In genomic region chr12:77240839-77241238, GRCm38 (mm10) we compare ENCODE assay signal across 9 mouse cellular contexts. TPM values are rescaled to one million over a fixed set of nuclear protein-coding genes. Genes with fewer than 3 reads are reported as not detected.
A peak's percentile ranks its signal among the peaks of the same experiment; 100 is the strongest.
DNase-seq lines count a peak whose midpoint lies in the region; ATAC-seq and TF ChIP-seq lines count a peak whose summit lies in the region.
"Had no signal": no experiment of that assay in that cellular context is flagged by ENCODE, and none has a peak within 500 bp of the region (broad histone marks: within the 10 kb centered on the region; RNA-seq: fewer than 3 reads in every experiment).

No protein-coding gene starts in this region.

- no peak for ATAC-seq in kidney, postnatal 0 days (replicated peaks; ENCODE audit: low FRiP score, low read depth)
- ATAC-seq in liver, postnatal 0 days, result no peak
- ATAC-seq in activated CD4-positive, CD25-positive, alpha-beta regulatory T cell, adult 4 months, result no peak

- H3K27ac ChIP-seq in kidney, postnatal 0 days, result no peak overlapping the region
- no peak overlapping the region for H3K27ac ChIP-seq in liver, postnatal 0 days (ENCODE audit: low read depth)
- H3K27ac ChIP-seq: embryonic facial prominence, embryonic 12.5 days had no signal

- WGBS in kidney, postnatal 0 days, result 64% methylated on average over 1 of the region's 1 CpGs
- WGBS in liver, postnatal 0 days (ENCODE audit: insufficient replicate concordance), result 47% methylated on average over 1 of the region's 1 CpGs

- DNase-seq in kidney, postnatal 0 days (ENCODE audit: low spot score), result peak; percentile 79
- no peak for DNase-seq in kidney, adult 8-10 months
- peak; percentile 79 for DNase-seq in CD4-positive, CD25-positive, alpha-beta regulatory T cell, adult 2 months (ENCODE audit: low read depth, low spot score)
- peak; percentile 53 for DNase-seq in MEL-GATA-1-ER (ENCODE audit: extremely low read depth, low read depth)
- DNase-seq in liver, postnatal 0 days, result peak; percentile 23
- DNase-seq in left cerebral cortex, postnatal 36 days (ENCODE audit: low spot score in 2 of 2), result no peak
- DNase-seq in gastrocnemius, postnatal 10 days, result no peak

- intact Hi-C loops in left cerebral cortex, postnatal 36 days (cut with DNase I), result loop anchor here (10.0 kb wide), 1 partner anchor 544 kb away; no protein-coding TSS in a partner anchor

- peak; percentile 55 for TF ChIP-seq CTCF in kidney, postnatal 0 days (IDR thresholded peaks at IDR 0.05; ENCODE audit: low read depth)
- peak; percentile 55 for TF ChIP-seq CTCF in liver, postnatal 0 days (IDR thresholded peaks at IDR 0.05; ENCODE audit: low read depth)

- no peaks in the 10 kb centered on the region for H3K36me3 ChIP-seq in kidney, postnatal 0 days (ENCODE audit: insufficient read depth, low read length)
- H3K36me3 ChIP-seq in liver, postnatal 0 days (replicated peaks; ENCODE audit: insufficient read depth, low read length), result no peaks in the 10 kb centered on the region
- H3K36me3 ChIP-seq: embryonic facial prominence, embryonic 12.5 days had no signal

- no peaks in the 10 kb centered on the region for H3K9me3 ChIP-seq in kidney, postnatal 0 days (replicated peaks; ENCODE audit: low read length)
- no peaks in the 10 kb centered on the region for H3K9me3 ChIP-seq in liver, postnatal 0 days (ENCODE audit: low read length)
- H3K9me3 ChIP-seq: embryonic facial prominence, embryonic 12.5 days had no signal

- H3K4me2 ChIP-seq in kidney, postnatal 0 days (ENCODE audit: low read length), result no peak overlapping the region
- no peak overlapping the region for H3K4me2 ChIP-seq in liver, postnatal 0 days (ENCODE audit: low read depth, low read length)

- no peak overlapping the region for H3K4me3 ChIP-seq in kidney, postnatal 0 days (replicated peaks; ENCODE audit: low read depth, low read length)
- H3K4me3 ChIP-seq in liver, postnatal 0 days (ENCODE audit: low read depth, low read length), result no peak overlapping the region
- H3K4me3 ChIP-seq: embryonic facial prominence, embryonic 12.5 days had no signal

- H3K27me3 ChIP-seq in kidney, postnatal 0 days (ENCODE audit: insufficient read depth, low read length), result no peaks in the 10 kb centered on the region
- no peaks in the 10 kb centered on the region for H3K27me3 ChIP-seq in liver, postnatal 0 days (ENCODE audit: insufficient read depth, low read length)
- H3K27me3 ChIP-seq: embryonic facial prominence, embryonic 12.5 days had no signal

- no peak overlapping the region for H3K9ac ChIP-seq in kidney, postnatal 0 days (ENCODE audit: low read depth, low read length)
- H3K9ac ChIP-seq in liver, postnatal 0 days (replicated peaks), result no peak overlapping the region
- H3K9ac ChIP-seq: embryonic facial prominence, embryonic 12.5 days had no signal

- 0 out of 2 replicates have a peak, but pooled peaks cover 3% of the 10 kb centered on the region for H3K4me1 ChIP-seq in kidney, postnatal 0 days (replicated peaks; ENCODE audit: insufficient read depth, low read length)
- 0 out of 2 replicates have a peak, but pooled peaks cover 5% of the 10 kb centered on the region for H3K4me1 ChIP-seq in liver, postnatal 0 days (ENCODE audit: insufficient read depth)

- no peak for TF ChIP-seq EP300 in liver, postnatal 0 days (IDR thresholded peaks at IDR 0.05; ENCODE audit: low read depth)

RNA-seq across cellular contexts. Expression of gene Fut8, which starts 2.9 kb away (rescaled TPM):
- polyA plus RNA-seq in kidney, postnatal 0 days (2015; fragmentation: Nextera tagmentation; extraction: Ambion mirVana), result 29.6 and 30.4 TPM in 2 replicates
- polyA plus RNA-seq in liver, postnatal 0 days (2015; fragmentation: Nextera tagmentation; extraction: Ambion mirVana), result 8.2 and 8.6 TPM in 2 replicates
- 10 to 100 TPM; 16.1 to 17.9 TPM for polyA plus RNA-seq in activated CD4-positive, CD25-positive, alpha-beta regulatory T cell, adult 4 months (2017; shearing (Covaris generic))
- total RNA-seq in left cerebral cortex, postnatal 36 days (2021), result 10 to 100 TPM; 60.3 to 61.6 TPM
- 10 to 100 TPM; 24.9 to 26.8 TPM for total RNA-seq in gastrocnemius, postnatal 10 days (2021)

Comparison
In these comparisons a context has a peak if more than half of its experiments do, and no peak if none do; other contexts are left out.
1. DNase-seq: peak in kidney, postnatal 0 days (single experiment), CD4-positive, CD25-positive, alpha-beta regulatory T cell, adult 2 months (single experiment), MEL-GATA-1-ER (single experiment) and liver, postnatal 0 days (single experiment); none in kidney, adult 8-10 months (0 of 2), left cerebral cortex, postnatal 36 days (0 of 2) and gastrocnemius, postnatal 10 days (single experiment).